Mouse (Mus musculus): ENCODE measurements around the gene Fstl1.

Fstl1 gene

DNA sequence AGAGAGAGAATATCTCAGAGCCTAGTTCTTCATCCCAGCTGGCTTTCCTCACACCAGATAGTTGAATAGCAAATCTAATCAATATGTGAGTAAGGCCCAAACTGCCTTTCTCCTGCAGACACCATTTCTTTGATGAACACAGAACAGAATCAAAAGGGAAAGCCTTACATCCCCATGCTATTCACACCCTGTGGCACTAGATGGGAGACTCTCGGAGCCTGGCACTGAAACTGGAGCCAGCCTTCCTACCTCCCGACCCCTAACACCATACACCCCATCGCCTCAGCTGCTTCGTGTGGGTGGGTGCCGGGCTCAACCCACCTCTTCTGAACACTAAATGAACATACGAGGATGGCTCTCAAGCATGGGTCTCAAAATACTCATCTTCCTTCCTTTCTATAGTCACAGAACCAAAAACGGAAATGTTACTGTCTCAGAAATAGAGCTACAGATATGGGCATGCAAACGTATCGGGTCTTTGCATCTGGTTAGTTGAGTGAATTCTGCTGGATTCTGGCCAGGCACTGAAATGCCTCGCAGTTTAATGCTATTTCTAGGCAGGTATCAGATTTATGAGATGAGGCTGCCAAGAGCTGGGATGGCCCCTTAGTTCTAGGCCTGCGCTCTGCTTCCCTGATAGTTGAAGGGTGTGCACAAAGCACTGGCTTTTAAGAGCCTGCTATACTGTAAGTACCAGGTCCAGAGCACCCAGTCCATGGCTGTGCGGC, 48.3 kb downstream of the Fstl1 start:
- no peak for DNase-seq

DNA sequence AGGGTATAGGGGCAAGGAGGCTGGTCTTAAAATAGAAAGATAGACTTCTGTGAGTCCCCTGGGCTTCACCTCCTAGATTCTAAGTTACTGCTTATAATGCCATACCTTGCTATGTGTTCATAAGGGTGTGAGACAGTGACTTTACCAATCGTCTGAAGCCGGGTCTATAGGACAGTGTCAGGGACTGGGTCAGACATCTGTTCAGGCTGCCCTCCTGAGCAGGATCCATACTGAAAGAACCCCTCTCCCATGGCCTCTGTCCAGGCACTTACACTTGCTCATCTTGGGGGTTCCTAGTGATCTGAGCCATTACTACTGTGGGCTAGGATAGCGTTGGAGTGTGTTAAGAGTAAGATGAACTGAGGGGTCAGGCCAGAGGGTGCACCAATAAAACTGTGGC, 49.6 kb downstream of the Fstl1 start:
- no peak for DNase-seq

DNA sequence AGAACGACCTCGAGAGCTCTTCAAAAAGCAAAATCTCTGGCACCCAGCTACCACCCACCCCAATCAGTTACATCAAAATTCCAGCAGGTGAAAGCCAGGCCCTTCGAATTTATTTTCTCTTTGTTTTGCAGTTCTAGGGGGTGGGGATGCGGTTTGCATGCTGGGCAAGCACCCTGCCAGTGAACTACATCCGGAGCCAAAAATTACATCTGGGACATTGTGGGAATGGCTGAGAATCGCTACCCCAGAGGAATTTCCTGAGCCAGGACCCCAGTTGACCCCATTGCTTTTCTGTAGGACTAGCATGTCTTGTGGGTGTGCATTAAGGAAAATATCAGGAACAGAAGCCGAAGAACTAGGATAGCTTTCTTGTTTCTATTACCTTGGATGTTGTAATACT, 54.4 kb downstream of the Fstl1 start:
- DNase-seq, result no peak

GRCm38 (mm10) chr16:37837571-37837970, 60.9 kb downstream of the Fstl1 start:
- no peak for DNase-seq

- no peak for DNase-seq
Measured at GRCm38 (mm10) chr16:37842439-37842838, 65.8 kb downstream of the Fstl1 start.

- DNase-seq, result no peak
Measured at GRCm38 (mm10) chr16:37843740-37844139, 67.1 kb downstream of the Fstl1 start.

DNA sequence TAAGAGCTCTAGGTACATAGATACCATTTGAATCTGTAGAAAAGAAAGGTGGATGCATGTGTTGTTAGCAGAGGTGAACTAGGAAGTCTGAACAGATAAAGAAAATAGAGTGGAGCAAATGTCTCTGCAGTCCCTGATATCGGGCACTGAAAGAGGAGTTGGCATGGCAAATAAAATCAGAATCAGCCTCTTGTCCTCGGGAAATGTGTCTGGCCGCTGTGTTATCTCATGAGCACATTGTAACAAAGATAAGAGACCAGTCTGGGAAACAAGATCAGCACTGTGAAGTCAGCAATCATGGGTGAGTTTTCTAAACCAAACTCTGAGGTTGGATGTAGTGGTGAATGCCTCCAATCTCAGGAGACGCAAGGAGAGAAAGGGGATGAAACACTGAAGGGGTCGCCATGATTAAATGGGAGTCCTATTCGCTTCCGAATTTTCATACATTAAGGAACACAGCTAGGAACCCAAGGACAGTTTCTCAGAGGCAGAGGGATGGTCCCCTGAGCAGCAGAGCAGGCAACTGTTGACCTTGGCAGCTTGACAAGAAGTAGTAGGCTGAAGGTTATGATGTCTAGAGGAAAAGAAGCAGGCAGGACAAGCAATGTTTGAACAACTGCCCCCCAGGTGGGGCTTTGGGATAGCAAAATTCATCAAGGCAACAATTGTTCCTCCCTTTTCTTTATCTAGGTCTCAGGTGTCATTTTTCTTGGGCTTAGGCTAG, 68.7 kb downstream of the Fstl1 start:
- DNase-seq, result no peak

DNA sequence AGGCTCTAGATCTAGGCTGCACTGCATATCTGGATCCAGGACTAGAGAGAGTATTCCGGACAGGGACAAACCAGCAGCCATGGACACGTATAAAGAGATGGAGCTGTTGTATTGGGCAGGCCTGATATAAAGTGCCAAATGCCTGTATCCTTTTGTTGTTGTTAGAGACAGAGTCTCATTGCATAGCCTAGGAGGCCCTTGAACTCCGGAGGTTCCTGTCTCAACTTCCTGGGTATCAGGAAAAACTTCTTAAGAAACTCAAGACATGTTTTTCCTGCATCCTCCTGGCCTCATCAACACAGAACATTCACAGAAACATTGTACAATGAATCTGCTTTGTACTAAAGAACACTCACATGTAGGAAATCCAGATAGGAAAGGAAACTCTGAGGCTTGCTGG, 70.4 kb downstream of the Fstl1 start:
- no peak for DNase-seq

- DNase-seq, result no peak
Measured at GRCm38 (mm10) chr16:37851366-37851765, 74.7 kb downstream of the Fstl1 start.

- DNase-seq, result no peak
Measured at GRCm38 (mm10) chr16:37853279-37853678, 76.6 kb downstream of the Fstl1 start.

DNA sequence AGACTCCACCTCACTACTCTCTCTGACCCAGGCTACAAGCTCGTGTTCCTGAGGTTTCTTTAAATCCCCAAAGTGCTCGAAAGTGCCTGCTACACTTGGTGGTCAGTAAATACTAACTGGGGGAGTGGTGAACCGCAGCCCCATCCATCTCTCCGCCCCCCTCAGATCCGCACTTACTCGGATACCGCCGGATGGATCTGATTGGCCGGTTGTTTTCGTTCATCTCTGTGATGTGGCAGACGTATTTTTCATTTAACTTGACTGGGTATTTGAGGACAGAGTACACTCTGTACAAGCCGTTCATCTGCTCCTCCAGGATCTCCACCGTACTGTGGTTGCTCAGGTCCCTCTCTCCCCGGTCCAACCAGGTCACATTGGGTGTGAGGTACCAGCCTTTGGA, 77.4 kb downstream of the Fstl1 start:
- no peak for DNase-seq

- no peak for DNase-seq
Measured at GRCm38 (mm10) chr16:37854593-37854992, 77.9 kb downstream of the Fstl1 start.

- DNase-seq, result no peak
Measured at GRCm38 (mm10) chr16:37855583-37855982, 78.9 kb downstream of the Fstl1 start.

- no peak for DNase-seq
Measured at GRCm38 (mm10) chr16:37856327-37856726, 79.7 kb downstream of the Fstl1 start.

DNA sequence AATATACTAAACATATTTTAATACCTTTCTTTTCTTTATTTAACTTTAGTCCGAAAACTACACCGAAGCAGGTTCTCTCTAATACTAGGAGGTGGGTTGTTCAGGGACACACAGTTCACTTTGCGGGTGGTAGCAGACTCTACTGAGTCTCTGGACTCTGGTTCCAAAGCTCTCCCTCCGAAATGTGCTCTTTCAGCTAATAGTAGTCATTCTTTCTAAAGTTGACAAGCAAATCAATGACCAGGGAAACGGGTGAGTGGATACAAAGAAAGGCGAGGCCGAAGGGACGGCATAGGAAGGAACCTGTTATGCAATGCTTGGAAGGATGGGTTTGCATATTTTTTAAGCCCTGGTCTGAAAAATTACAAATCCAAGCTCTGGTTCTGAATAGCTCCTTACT, 80.8 kb downstream of the Fstl1 start:
- no peak for DNase-seq

DNA sequence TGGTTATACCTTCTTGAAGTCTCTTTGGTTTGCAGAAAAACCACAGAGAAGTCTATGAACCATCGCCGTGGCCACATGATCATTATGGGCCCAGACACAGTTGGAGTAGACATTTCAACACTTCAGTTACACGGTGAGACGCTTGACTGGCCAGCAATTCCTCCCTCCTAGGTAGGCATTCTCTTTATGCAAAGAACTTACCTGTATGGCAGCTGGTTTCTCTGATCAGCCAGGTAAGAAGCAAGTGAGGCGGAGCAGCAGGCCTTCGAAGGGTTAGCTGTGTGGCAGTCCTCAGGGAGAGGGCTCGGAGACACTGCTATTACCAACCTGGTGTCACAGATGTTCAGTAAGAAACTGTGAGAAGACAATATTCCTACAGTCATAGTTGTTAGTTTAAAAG, 83.5 kb downstream of the Fstl1 start:
- no peak for DNase-seq

GRCm38 (mm10) chr16:37861029-37861428, 84.4 kb downstream of the Fstl1 start, which contains the start of gene Gm36028:
Gene Gm36028 (minus strand): TSS chr16:37861146.
- no peak for DNase-seq

DNA sequence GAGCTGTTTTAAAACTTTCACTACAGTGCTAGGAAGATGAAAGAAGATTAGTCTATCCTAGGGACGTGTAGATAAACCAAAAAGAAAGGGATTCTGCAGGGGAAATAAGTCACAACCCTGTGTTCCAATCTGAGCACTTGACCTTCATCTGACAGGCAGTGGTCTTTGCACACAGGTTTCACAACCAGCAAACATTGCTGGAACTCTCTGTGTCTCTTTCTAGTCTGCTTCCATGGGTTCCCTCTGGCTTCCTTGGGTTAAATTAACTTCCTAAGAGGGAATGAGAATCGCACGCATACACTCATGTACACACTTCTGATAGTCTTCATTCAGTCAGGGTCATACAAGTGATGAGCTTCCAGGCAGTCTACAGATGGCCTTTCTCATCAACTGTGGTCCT, 87.2 kb downstream of the Fstl1 start:
- DNase-seq, result no peak

DNA sequence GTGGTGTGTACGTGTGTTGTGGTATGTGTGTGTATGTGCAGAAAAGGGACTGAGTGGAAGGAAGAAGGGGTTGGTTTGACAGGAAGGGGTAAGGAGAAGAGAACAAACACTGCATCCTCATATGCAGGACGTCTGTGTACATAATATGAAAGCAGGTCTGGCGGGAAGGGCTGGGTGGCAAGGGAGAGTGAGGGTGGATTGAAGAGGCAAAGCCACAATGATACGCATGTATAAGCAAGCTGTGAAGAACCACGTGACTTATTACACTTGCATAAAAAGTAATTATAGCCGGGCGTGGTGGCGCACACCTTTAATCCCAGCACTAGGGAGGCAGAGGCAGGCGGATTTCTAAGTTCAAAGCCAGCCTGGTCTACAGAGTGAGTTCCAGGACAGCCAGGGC, 89.2 kb downstream of the Fstl1 start:
- DNase-seq, result no peak

GRCm38 (mm10) chr16:37867791-37868505, 91.3 kb downstream of the Fstl1 start, which contains the start of gene Lrrc58:
Gene Lrrc58 (plus strand): TSS chr16:37868389.
- DNase-seq, result peak; percentile 83

DNA sequence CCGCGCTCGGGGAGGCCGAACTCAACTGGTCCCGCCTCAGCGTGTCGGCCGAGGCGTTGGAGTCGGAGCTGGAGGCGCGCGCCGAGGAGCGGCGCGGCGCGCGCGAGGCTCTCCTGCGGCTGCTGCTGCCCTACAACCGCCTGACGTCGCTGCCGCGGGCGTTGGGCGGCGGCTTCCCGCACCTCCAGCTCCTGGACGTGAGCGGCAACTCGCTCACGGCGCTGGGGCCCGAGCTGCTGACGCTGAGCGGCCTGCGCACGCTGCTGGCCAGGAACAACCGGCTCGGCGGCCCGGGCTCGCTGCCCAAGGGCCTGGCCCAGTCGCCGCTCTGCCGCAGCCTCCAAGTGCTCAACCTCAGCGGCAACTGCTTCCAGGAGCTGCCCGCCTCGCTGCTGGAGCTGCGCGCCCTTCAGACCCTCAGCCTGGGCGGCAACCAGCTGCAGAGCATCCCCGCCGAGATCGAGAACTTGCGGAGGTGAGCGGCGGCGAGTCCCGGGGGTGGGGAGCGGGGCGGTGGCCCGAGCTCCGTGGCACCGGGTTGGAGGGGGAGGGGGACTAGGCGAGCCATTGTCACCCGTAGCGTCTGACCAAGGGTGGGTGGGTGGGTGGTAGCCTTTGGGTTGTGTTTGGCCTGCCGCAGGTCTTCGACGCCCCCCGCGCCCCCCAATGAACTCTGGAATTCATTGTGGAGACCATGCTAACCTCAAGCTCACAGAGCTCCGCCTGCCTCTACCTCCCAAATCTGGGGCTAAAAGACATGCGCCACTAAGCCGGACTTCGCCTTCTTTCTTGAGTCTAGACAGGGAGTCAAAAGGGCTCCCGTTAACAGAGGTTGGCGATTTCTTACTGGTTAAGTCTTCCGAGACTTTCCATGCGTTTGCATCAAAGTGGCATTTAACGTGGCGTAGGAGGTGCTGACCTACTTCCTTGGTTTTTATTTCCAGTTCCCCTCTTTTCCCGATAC, 92.1 kb downstream of the Fstl1 start:
- DNase-seq, result no peak

- DNase-seq, result no peak
Measured at GRCm38 (mm10) chr16:37869470-37870231, 93.0 kb downstream of the Fstl1 start.

All from cerebellum, adult 11 months (tissue).